Mouse (Mus musculus) MEL (cell line): ENCODE measurements around the gene Rnf115. TPM values are rescaled to one million over a fixed set of nuclear protein-coding genes. Genes with fewer than 3 reads are reported as not detected.

Source experiments
- DNase-seq: peaks from one replicate; pipeline ENCODE4 v3.0.0; 2011; ENCODE audit warnings: low read depth, low spot score
- H3K27ac ChIP-seq: 2 replicates; pipeline ENCODE4 v1.5.1; 2012; ENCODE audit warnings: low read depth, mild to moderate bottlenecking, control low read depth, low read length, moderate library complexity; ENCODE audit not compliant: control insufficient read depth
- H3K27me3 ChIP-seq, 2 experiments: fragments of 150-350 bp in 1 of 2; sonication (generic) in 1 of 2; 2 replicates each; pipeline ENCODE4 v1.6.1; 2012; ENCODE audit warnings: low read length in 2 of 2, mild to moderate bottlenecking in 2 of 2, improper control_type of control experiment in 1 of 2, moderate library complexity in 1 of 2; ENCODE audit not compliant: insufficient read depth in 2 of 2, control insufficient read depth in 1 of 2
- H3K36me3 ChIP-seq, 2 experiments: 2 replicates each; pipeline ENCODE4 v1.6.1; 2012 to 2014; ENCODE audit warnings: low read length in 2 of 2, improper control_type of control experiment in 1 of 2, inconsistent platforms in 1 of 2, mild to moderate bottlenecking in 1 of 2; ENCODE audit not compliant: insufficient read depth in 2 of 2, control insufficient read depth in 1 of 2
- H3K4me1 ChIP-seq, 2 experiments: fragments of 150-350 bp in 1 of 2; sonication (generic) in 1 of 2; 2 replicates each; pipeline ENCODE4 v1.6.1; 2012; ENCODE audit warnings: low read length in 2 of 2, improper control_type of control experiment in 1 of 2, mild to moderate bottlenecking in 1 of 2; ENCODE audit not compliant: insufficient read depth in 2 of 2, control insufficient read depth in 1 of 2
- H3K4me3 ChIP-seq, 2 experiments: fragments of 150-350 bp in 1 of 2; sonication (generic) in 1 of 2; 2 replicates each; pipeline ENCODE4 v1.5.1; 2012; ENCODE audit warnings: low read depth in 2 of 2, low read length in 2 of 2, mild to moderate bottlenecking in 2 of 2, moderate library complexity in 2 of 2, control low read depth in 1 of 2, improper control_type of control experiment in 1 of 2; ENCODE audit not compliant: control insufficient read depth in 1 of 2, insufficient read depth in 1 of 2
- H3K79me2 ChIP-seq: 2 replicates; pipeline ENCODE4 v1.6.1; 2012; ENCODE audit warnings: mild to moderate bottlenecking, low read length, moderate library complexity; ENCODE audit not compliant: control insufficient read depth, poor library complexity, insufficient read depth
- H3K9ac ChIP-seq: 2 replicates; pipeline ENCODE4 v1.6.1; 2012; ENCODE audit warnings: low read depth, mild to moderate bottlenecking, control low read depth, low read length, moderate library complexity; ENCODE audit not compliant: control insufficient read depth, poor library complexity, severe bottlenecking
- H3K9me3 ChIP-seq: fragments of 150-350 bp; sonication (generic); replicated peaks from 2 replicates; pipeline ENCODE4 v1.6.1; 2012; ENCODE audit warnings: mild to moderate bottlenecking, low read length, improper control_type of control experiment, moderate library complexity; ENCODE audit not compliant: insufficient read depth
- BHLHE40 ChIP-seq: IDR thresholded peaks from 2 replicates; pipeline ENCODE4 v1.6.1; 2012; ENCODE audit warnings: low read depth, mild to moderate bottlenecking, inconsistent platforms, low read length, improper control_type of control experiment, borderline replicate concordance
- CHD2 ChIP-seq: IDR thresholded peaks from 2 replicates; pipeline ENCODE4 v1.6.1; 2011; ENCODE audit warnings: low read length, improper control_type of control experiment
- CTCF ChIP-seq, 3 experiments: IDR thresholded peaks in 2 of 3; conservative IDR thresholded peaks in 1 of 3; 2 replicates each; pipeline ENCODE4 v1.5.1; 2011 to 2012; ENCODE audit warnings: low read length in 3 of 3, low read depth in 2 of 3, mild to moderate bottlenecking in 2 of 3, improper control_type of control experiment in 1 of 3, inconsistent platforms in 1 of 3, mixed read lengths in 1 of 3, moderate library complexity in 1 of 3; ENCODE audit not compliant: control insufficient read depth in 1 of 3, insufficient read depth in 1 of 3, poor library complexity in 1 of 3, severe bottlenecking in 1 of 3
- E2F4 ChIP-seq: IDR thresholded peaks from 2 replicates; pipeline ENCODE4 v1.6.1; 2011; ENCODE audit warnings: low read depth, low read length, improper control_type of control experiment, borderline replicate concordance
- ETS1 ChIP-seq: IDR thresholded peaks from 2 replicates; pipeline ENCODE4 v1.6.1; 2012; ENCODE audit warnings: low read depth, mild to moderate bottlenecking, inconsistent platforms, low read length, improper control_type of control experiment, moderate library complexity
- GABPA ChIP-seq: IDR thresholded peaks from 2 replicates; pipeline ENCODE4 v1.6.1; 2012; ENCODE audit warnings: low read depth, mild to moderate bottlenecking, inconsistent platforms, low read length, improper control_type of control experiment, moderate library complexity
- GATA1 ChIP-seq: IDR thresholded peaks from 2 replicates; pipeline ENCODE4 v1.6.1; 2011; ENCODE audit warnings: low read depth, low read length, improper control_type of control experiment
- HCFC1 ChIP-seq: IDR thresholded peaks from 2 replicates; pipeline ENCODE4 v1.6.1; 2012; ENCODE audit warnings: low read depth, mild to moderate bottlenecking, inconsistent platforms, low read length, improper control_type of control experiment, moderate library complexity
- MAX ChIP-seq: IDR thresholded peaks from 2 replicates; pipeline ENCODE4 v1.6.1; 2011; ENCODE audit warnings: low read length, improper control_type of control experiment
- SMC3 ChIP-seq: IDR thresholded peaks from 2 replicates; pipeline ENCODE4 v1.6.1; 2011; ENCODE audit warnings: low read depth, low read length, improper control_type of control experiment
- TBP ChIP-seq: IDR thresholded peaks from 2 replicates; pipeline ENCODE4 v1.8.0; 2011; ENCODE audit warnings: low read depth, low read length, improper control_type of control experiment
- UBTF ChIP-seq: IDR thresholded peaks from 2 replicates; pipeline ENCODE4 v1.6.1; 2012; ENCODE audit warnings: low read depth, mild to moderate bottlenecking, inconsistent platforms, low read length, improper control_type of control experiment, moderate library complexity, borderline replicate concordance; ENCODE audit not compliant: insufficient read depth
- USF1 ChIP-seq: IDR thresholded peaks from 2 replicates; pipeline ENCODE4 v1.6.1; 2014; ENCODE audit warnings: low read depth, mild to moderate bottlenecking, inconsistent platforms, low read length, improper control_type of control experiment, moderate library complexity
- polyA plus RNA-seq, 2 experiments: library from polyadenylated mRNA; stranded (reverse) in 1 of 2; unstranded in 1 of 2; fragments of >175 nt in 1 of 2; fragments of >200 nt in 1 of 2; gene quantifications; 2 replicates each; pipeline versions ENCODE4 v1.2.1 to v1.2.4; 2012; ENCODE audit warnings: low replicate concordance in 2 of 2, low read depth in 1 of 2; ENCODE audit not compliant: insufficient read length in 2 of 2, insufficient read depth in 1 of 2, missing spikeins in 1 of 2
- total RNA-seq: library from RNA; depleted of rRNA; stranded (reverse); fragments of 300-350 nt; gene quantifications from 2 replicates; pipeline ENCODE4 v1.2.3, GENCODE M21; 2012

The Rnf115 gene
- total and polyA plus RNA-seq, 3 experiments = 43.2 to 71.8 (median 66.1) TPM

DNA sequence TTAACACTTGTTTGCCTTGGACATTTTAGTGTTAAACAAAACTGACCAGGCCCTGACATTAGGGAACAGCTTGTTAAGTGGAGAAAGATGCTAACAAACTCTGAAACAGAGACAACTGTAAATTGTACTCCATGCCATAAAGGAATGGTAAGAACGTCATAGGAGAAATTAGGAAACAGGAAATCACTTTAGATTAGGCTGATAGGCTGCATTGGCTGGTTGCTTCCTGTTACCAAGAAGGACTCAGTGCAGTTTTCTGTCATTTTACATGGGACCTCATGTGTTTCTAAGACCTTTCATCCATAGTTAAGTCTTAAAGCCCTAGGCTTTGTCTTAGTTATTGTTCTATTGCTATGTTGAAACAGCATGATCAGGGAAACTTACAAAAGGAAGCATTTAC lies 19.4 kb downstream of the Rnf115 start:
- TF ChIP-seq SMC3 (no peak), CTCF (IDR thresholded peaks at IDR 0.05 in 2 of 3, conservative IDR thresholded peaks at IDR 0.05 in 1 of 3; ENCODE audit: control insufficient read depth in 1 of 3, insufficient read depth in 1 of 3, low read depth in 2 of 3, low read length in 3 of 3, poor library complexity in 1 of 3, severe bottlenecking in 1 of 3) (no peak), GATA1 (peak; percentile 64)
- peaks cover 10% of the 10 kb centered on the region for H3K79me2 ChIP-seq
- H3K9ac ChIP-seq = no peak overlapping the region
- no peak overlapping the region for H3K27ac ChIP-seq
- peak; percentile 51 for DNase-seq
- H3K4me1 ChIP-seq = peaks cover 5 to 7% of the 10 kb centered on the region in 2 experiments; a peak in 2 of 4 replicates
- H3K4me3 ChIP-seq = no peak overlapping the region
- H3K36me3 ChIP-seq = peaks cover 3 to 13% of the 10 kb centered on the region in 2 experiments; a peak in 3 of 4 replicates
- H3K27me3 ChIP-seq = no peaks in the 10 kb centered on the region
- no peaks in the 10 kb centered on the region for H3K9me3 ChIP-seq

GRCm38 (mm10) chr3:96755935-96756334 lies 28.5 kb downstream of the Rnf115 start:
- TF ChIP-seq UBTF (no peak), E2F4 (no peak), ETS1 (no peak), USF1 (no peak), BHLHE40 (no peak), CHD2 (no peak), MAX (no peak), HCFC1 (no peak), GABPA (no peak), TBP (no peak)
- no peaks in the 10 kb centered on the region for H3K27me3 ChIP-seq
- H3K4me3 ChIP-seq = no peak overlapping the region
- peaks cover 0 to 2% of the 10 kb centered on the region in 2 experiments; a peak in 2 of 4 replicates for H3K36me3 ChIP-seq
- no peaks in the 10 kb centered on the region; a peak in 1 of 4 replicates for H3K4me1 ChIP-seq
- no peak for DNase-seq
- no peak overlapping the region for H3K9ac ChIP-seq
- H3K9me3 ChIP-seq = no peaks in the 10 kb centered on the region
- H3K79me2 ChIP-seq = no peaks in the 10 kb centered on the region
- no peak overlapping the region for H3K27ac ChIP-seq

- TF ChIP-seq GATA1 = no peak
- TF ChIP-seq, all 39 proteins: peak for 0
- H3K9me3 ChIP-seq = no peaks in the 10 kb centered on the region
- H3K27me3 ChIP-seq = no peaks in the 10 kb centered on the region
- H3K4me3 ChIP-seq = no peak overlapping the region
- no peaks in the 10 kb centered on the region for H3K4me1 ChIP-seq
- no peak for DNase-seq
- no peaks in the 10 kb centered on the region for H3K79me2 ChIP-seq
- no peak overlapping the region for H3K27ac ChIP-seq
- H3K9ac ChIP-seq = no peak overlapping the region
- H3K36me3 ChIP-seq = peaks cover 0 to 2% of the 10 kb centered on the region in 2 experiments; a peak in 2 of 4 replicates
These were observed 30.2 kb downstream of the Rnf115 start for GRCm38 (mm10) chr3:96757691-96758090.
